7 mouse cellular contexts compared by ENCODE assay signal in genomic region chr7:81744145-81744544, GRCm38 (mm10). TPM values are rescaled to one million over a fixed set of nuclear protein-coding genes. Genes with fewer than 3 reads are reported as not detected.
DNase-seq lines count a peak whose midpoint lies in the region; ATAC-seq lines count a peak whose summit lies in the region.

No protein-coding gene starts in this region.

- DNase-seq in left cerebral cortex, postnatal 4 days: peak; percentile 48
- no peak for DNase-seq in left cerebral cortex, postnatal 14 days (ENCODE audit: low spot score in 2 of 2)
- DNase-seq in ZHBTc4 (ENCODE audit: low read depth, low spot score) (peak; percentile 60), liver (peak; percentile 51)
- DNase-seq in spleen, postnatal 36 days (ENCODE audit: low spot score in 2 of 2): no peak
- DNase-seq in urinary bladder, postnatal 25 days (ENCODE audit: low spot score): no peak

- peak; percentile 87 for ATAC-seq in common myeloid progenitor, adult 5-6 weeks (replicated peaks; ENCODE audit: low read depth, poor library complexity, severe bottlenecking)

- intact Hi-C loops in left cerebral cortex, postnatal 4 days (cut with DNase I): no loop called here
- intact Hi-C loops in left cerebral cortex, postnatal 14 days (cut with DNase I): no loop called here

RNA-seq across cellular contexts. Expression of gene Ramac, which starts 18.6 kb away (rescaled TPM):
- total RNA-seq in left cerebral cortex, postnatal 4 days (2021): 10 to 100 TPM; 54.5 to 61.9 TPM
- total RNA-seq in left cerebral cortex, postnatal 14 days (2021): 10 to 100 TPM; 70.9 to 73.7 TPM
- total RNA-seq in common myeloid progenitor, adult 5-6 weeks (2017): 81.4 and 86.9 TPM in 2 replicates

RNA-seq across cellular contexts. Expression of gene Homer2, which starts 36.8 kb away (rescaled TPM):
- total RNA-seq in left cerebral cortex, postnatal 4 days (2021): 10 to 100 TPM; 51.8 to 54.3 TPM
- total RNA-seq in left cerebral cortex, postnatal 14 days (2021): 10 to 100 TPM; 74.9 to 79.6 TPM
- 0.78 TPM in 2 replicates for total RNA-seq in common myeloid progenitor, adult 5-6 weeks (2017)

RNA-seq across cellular contexts. Expression of gene 3110040N11Rik, which starts 45.1 kb away (rescaled TPM):
- 10 to 100 TPM; 41.1 to 49.1 TPM for total RNA-seq in left cerebral cortex, postnatal 4 days (2021)
- 10 to 100 TPM; 28.8 to 29.1 TPM for total RNA-seq in left cerebral cortex, postnatal 14 days (2021)
- total RNA-seq in common myeloid progenitor, adult 5-6 weeks (2017): 79.2 and 93.8 TPM in 2 replicates

Comparison
In these comparisons a context has a peak if more than half of its experiments do, and no peak if none do; other contexts are left out.
1. DNase-seq: peak in left cerebral cortex, postnatal 4 days (single experiment), ZHBTc4 (single experiment) and liver (single experiment); none in left cerebral cortex, postnatal 14 days (0 of 2), spleen, postnatal 36 days (0 of 2) and urinary bladder, postnatal 25 days (single experiment).
2. RNA of gene Homer2, which starts 36.8 kb away (total RNA-seq): 74.9 to 79.6 TPM in left cerebral cortex, postnatal 14 days and 51.8 to 54.3 TPM in left cerebral cortex, postnatal 4 days; 0.78 TPM in common myeloid progenitor, adult 5-6 weeks; every median in the first group is over 10 times any median in the second.